Mouse (Mus musculus) MEL (cell line): ENCODE results near the gene Myh7. TPM values are rescaled to one million over a fixed set of nuclear protein-coding genes. Genes with fewer than 3 reads are reported as not detected.

ENCODE experiments used
- DNase-seq: peaks from one replicate; pipeline ENCODE4 v3.0.0; 2011; ENCODE audit warnings: low read depth, low spot score
- H3K27ac ChIP-seq: 2 replicates; pipeline ENCODE4 v1.5.1; 2012; ENCODE audit warnings: low read depth, mild to moderate bottlenecking, control low read depth, low read length, moderate library complexity; ENCODE audit not compliant: control insufficient read depth
- H3K27me3 ChIP-seq, 2 experiments: fragments of 150-350 bp in 1 of 2; sonication (generic) in 1 of 2; 2 replicates each; pipeline ENCODE4 v1.6.1; 2012; ENCODE audit warnings: low read length in 2 of 2, mild to moderate bottlenecking in 2 of 2, improper control_type of control experiment in 1 of 2, moderate library complexity in 1 of 2; ENCODE audit not compliant: insufficient read depth in 2 of 2, control insufficient read depth in 1 of 2
- H3K36me3 ChIP-seq, 2 experiments: 2 replicates each; pipeline ENCODE4 v1.6.1; 2012 to 2014; ENCODE audit warnings: low read length in 2 of 2, improper control_type of control experiment in 1 of 2, inconsistent platforms in 1 of 2, mild to moderate bottlenecking in 1 of 2; ENCODE audit not compliant: insufficient read depth in 2 of 2, control insufficient read depth in 1 of 2
- H3K4me1 ChIP-seq, 2 experiments: fragments of 150-350 bp in 1 of 2; sonication (generic) in 1 of 2; 2 replicates each; pipeline ENCODE4 v1.6.1; 2012; ENCODE audit warnings: low read length in 2 of 2, improper control_type of control experiment in 1 of 2, mild to moderate bottlenecking in 1 of 2; ENCODE audit not compliant: insufficient read depth in 2 of 2, control insufficient read depth in 1 of 2
- H3K4me3 ChIP-seq, 2 experiments: fragments of 150-350 bp in 1 of 2; sonication (generic) in 1 of 2; 2 replicates each; pipeline ENCODE4 v1.5.1; 2012; ENCODE audit warnings: low read depth in 2 of 2, low read length in 2 of 2, mild to moderate bottlenecking in 2 of 2, moderate library complexity in 2 of 2, control low read depth in 1 of 2, improper control_type of control experiment in 1 of 2; ENCODE audit not compliant: control insufficient read depth in 1 of 2, insufficient read depth in 1 of 2
- H3K79me2 ChIP-seq: 2 replicates; pipeline ENCODE4 v1.6.1; 2012; ENCODE audit warnings: mild to moderate bottlenecking, low read length, moderate library complexity; ENCODE audit not compliant: control insufficient read depth, poor library complexity, insufficient read depth
- H3K9ac ChIP-seq: 2 replicates; pipeline ENCODE4 v1.6.1; 2012; ENCODE audit warnings: low read depth, mild to moderate bottlenecking, control low read depth, low read length, moderate library complexity; ENCODE audit not compliant: control insufficient read depth, poor library complexity, severe bottlenecking
- H3K9me3 ChIP-seq: fragments of 150-350 bp; sonication (generic); replicated peaks from 2 replicates; pipeline ENCODE4 v1.6.1; 2012; ENCODE audit warnings: mild to moderate bottlenecking, low read length, improper control_type of control experiment, moderate library complexity; ENCODE audit not compliant: insufficient read depth
- CHD1 ChIP-seq: IDR thresholded peaks from 2 replicates; pipeline ENCODE4 v1.6.1; 2012; ENCODE audit warnings: low read depth, mild to moderate bottlenecking, inconsistent platforms, low read length, improper control_type of control experiment
- CTCF ChIP-seq, 3 experiments: IDR thresholded peaks in 2 of 3; conservative IDR thresholded peaks in 1 of 3; 2 replicates each; pipeline ENCODE4 v1.5.1; 2011 to 2012; ENCODE audit warnings: low read length in 3 of 3, low read depth in 2 of 3, mild to moderate bottlenecking in 2 of 3, improper control_type of control experiment in 1 of 3, inconsistent platforms in 1 of 3, mixed read lengths in 1 of 3, moderate library complexity in 1 of 3; ENCODE audit not compliant: control insufficient read depth in 1 of 3, insufficient read depth in 1 of 3, poor library complexity in 1 of 3, severe bottlenecking in 1 of 3
- ELF1 ChIP-seq: IDR thresholded peaks from 2 replicates; pipeline ENCODE4 v1.6.1; 2014; ENCODE audit warnings: low read depth, mild to moderate bottlenecking, inconsistent platforms, low read length, improper control_type of control experiment, moderate library complexity
- EP300 ChIP-seq, 2 experiments: IDR thresholded peaks; 2 replicates each; pipeline ENCODE4 v1.6.1; 2011; ENCODE audit warnings: improper control_type of control experiment in 2 of 2, low read length in 2 of 2, low read depth in 1 of 2, mild to moderate bottlenecking in 1 of 2
- ETS1 ChIP-seq: IDR thresholded peaks from 2 replicates; pipeline ENCODE4 v1.6.1; 2012; ENCODE audit warnings: low read depth, mild to moderate bottlenecking, inconsistent platforms, low read length, improper control_type of control experiment, moderate library complexity
- GABPA ChIP-seq: IDR thresholded peaks from 2 replicates; pipeline ENCODE4 v1.6.1; 2012; ENCODE audit warnings: low read depth, mild to moderate bottlenecking, inconsistent platforms, low read length, improper control_type of control experiment, moderate library complexity
- GATA1 ChIP-seq: IDR thresholded peaks from 2 replicates; pipeline ENCODE4 v1.6.1; 2011; ENCODE audit warnings: low read depth, low read length, improper control_type of control experiment
- HCFC1 ChIP-seq: IDR thresholded peaks from 2 replicates; pipeline ENCODE4 v1.6.1; 2012; ENCODE audit warnings: low read depth, mild to moderate bottlenecking, inconsistent platforms, low read length, improper control_type of control experiment, moderate library complexity
- JUND ChIP-seq: IDR thresholded peaks from 2 replicates; pipeline ENCODE4 v1.6.1; 2011; ENCODE audit warnings: low read depth, mild to moderate bottlenecking, improper control_type of control experiment, low read length
- MAFK ChIP-seq: IDR thresholded peaks from 2 replicates; pipeline ENCODE4 v1.6.1; 2011; ENCODE audit warnings: low read depth, mild to moderate bottlenecking, low read length, improper control_type of control experiment, borderline replicate concordance
- MAX ChIP-seq: IDR thresholded peaks from 2 replicates; pipeline ENCODE4 v1.6.1; 2011; ENCODE audit warnings: low read length, improper control_type of control experiment
- MAZ ChIP-seq: IDR thresholded peaks from 2 replicates; pipeline ENCODE4 v1.6.1; 2012; ENCODE audit warnings: low read depth, mild to moderate bottlenecking, inconsistent platforms, low read length, improper control_type of control experiment
- MEF2A ChIP-seq: IDR thresholded peaks from 2 replicates; pipeline ENCODE4 v1.6.1; 2014; ENCODE audit warnings: low read depth, mild to moderate bottlenecking, inconsistent platforms, low read length, improper control_type of control experiment; ENCODE audit not compliant: poor library complexity, insufficient replicate concordance, severe bottlenecking; ENCODE audit errors: extremely low read depth
- MXI1 ChIP-seq: IDR thresholded peaks from 2 replicates; pipeline ENCODE4 v1.6.1; 2011; ENCODE audit warnings: mild to moderate bottlenecking, low read depth, low read length, improper control_type of control experiment
- MYC ChIP-seq: IDR thresholded peaks from 2 replicates; pipeline ENCODE4 v1.6.1; 2011; ENCODE audit warnings: low read depth, mild to moderate bottlenecking, low read length, improper control_type of control experiment, moderate library complexity
- NELFE ChIP-seq: IDR thresholded peaks from 2 replicates; pipeline ENCODE4 v1.6.1; 2011; ENCODE audit warnings: low read depth, low read length, improper control_type of control experiment
- NRF1 ChIP-seq: IDR thresholded peaks from 2 replicates; pipeline ENCODE4 v1.6.1; 2014; ENCODE audit warnings: low read depth, mild to moderate bottlenecking, inconsistent platforms, low read length, improper control_type of control experiment, moderate library complexity; ENCODE audit not compliant: poor library complexity, insufficient read depth, severe bottlenecking
- POLR2A ChIP-seq, 2 experiments: IDR thresholded peaks; 2 replicates each; pipeline ENCODE4 v1.6.1; 2011 to 2012; ENCODE audit warnings: low read length in 2 of 2, mild to moderate bottlenecking in 2 of 2, control low read depth in 1 of 2, improper control_type of control experiment in 1 of 2, low read depth in 1 of 2, moderate library complexity in 1 of 2; ENCODE audit not compliant: control insufficient read depth in 1 of 2, insufficient read depth in 1 of 2, poor library complexity in 1 of 2
- RAD21 ChIP-seq: IDR thresholded peaks from 2 replicates; pipeline ENCODE4 v1.6.1; 2011; ENCODE audit warnings: mild to moderate bottlenecking, low read depth, low read length, improper control_type of control experiment
- RCOR1 ChIP-seq: IDR thresholded peaks from 2 replicates; pipeline ENCODE4 v1.6.1; 2012; ENCODE audit warnings: low read depth, mild to moderate bottlenecking, inconsistent platforms, low read length, improper control_type of control experiment
- USF1 ChIP-seq: IDR thresholded peaks from 2 replicates; pipeline ENCODE4 v1.6.1; 2014; ENCODE audit warnings: low read depth, mild to moderate bottlenecking, inconsistent platforms, low read length, improper control_type of control experiment, moderate library complexity
- USF2 ChIP-seq, 2 experiments: IDR thresholded peaks; 2 replicates each; pipeline ENCODE4 v1.6.1; 2011 to 2012; ENCODE audit warnings: improper control_type of control experiment in 2 of 2, low read length in 2 of 2, borderline replicate concordance in 1 of 2, inconsistent platforms in 1 of 2, low read depth in 1 of 2, mild to moderate bottlenecking in 1 of 2; ENCODE audit not compliant: insufficient read depth in 1 of 2
- ZC3H11A ChIP-seq: IDR thresholded peaks from 2 replicates; pipeline ENCODE4 v1.6.1; 2012; ENCODE audit warnings: low read depth, mild to moderate bottlenecking, inconsistent platforms, low read length, improper control_type of control experiment
- ZKSCAN1 ChIP-seq: IDR thresholded peaks from 2 replicates; pipeline ENCODE4 v1.6.1; 2012; ENCODE audit warnings: low read depth, mild to moderate bottlenecking, inconsistent platforms, low read length, improper control_type of control experiment, moderate library complexity
- ZNF384 ChIP-seq: IDR thresholded peaks from 2 replicates; pipeline ENCODE4 v1.6.1; 2012; ENCODE audit warnings: low read depth, mild to moderate bottlenecking, inconsistent platforms, low read length, improper control_type of control experiment
- polyA plus RNA-seq, 2 experiments: library from polyadenylated mRNA; stranded (reverse) in 1 of 2; unstranded in 1 of 2; fragments of >175 nt in 1 of 2; fragments of >200 nt in 1 of 2; gene quantifications; 2 replicates each; pipeline versions ENCODE4 v1.2.1 to v1.2.4; 2012; ENCODE audit warnings: low replicate concordance in 2 of 2, low read depth in 1 of 2; ENCODE audit not compliant: insufficient read length in 2 of 2, insufficient read depth in 1 of 2, missing spikeins in 1 of 2
- total RNA-seq: library from RNA; depleted of rRNA; stranded (reverse); fragments of 300-350 nt; gene quantifications from 2 replicates; pipeline ENCODE4 v1.2.3, GENCODE M21; 2012

Myh7 gene
- total and polyA plus RNA-seq, 3 experiments, result not detected

DNA sequence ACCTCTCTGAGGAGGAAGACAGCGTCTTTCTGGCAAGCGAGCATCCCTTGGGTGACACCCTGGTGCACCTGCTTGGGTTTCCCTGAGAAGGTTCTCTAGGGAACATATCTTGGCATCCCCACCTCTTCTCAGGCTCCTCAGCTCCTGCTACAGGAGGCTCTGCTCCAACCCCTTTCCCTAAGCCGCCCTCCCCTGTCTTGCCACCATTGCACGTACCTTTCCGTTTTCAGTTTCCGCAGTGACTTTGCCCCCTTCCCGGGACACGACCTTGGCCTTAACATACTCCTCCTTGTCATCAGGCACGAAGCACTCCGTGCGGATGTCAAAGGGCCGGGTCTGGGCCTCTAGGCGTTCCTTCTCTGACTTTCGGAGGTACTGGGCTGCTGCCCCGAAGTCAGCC lies 29.4 kb downstream of the Myh7 start:
- Histone ChIP-seq H3K79me2 (no peaks in the 10 kb centered on the region), H3K27me3 (peaks cover 0 to 7% of the 10 kb centered on the region in 2 experiments; a peak in 3 of 4 replicates), H3K4me1 (no peaks in the 10 kb centered on the region), H3K9ac (no peak overlapping the region), H3K27ac (no peak overlapping the region), H3K9me3 (no peaks in the 10 kb centered on the region), H3K36me3 (no peaks in the 10 kb centered on the region), H3K4me3 (no peak overlapping the region)
- TF ChIP-seq GABPA (no peak), MYC (no peak), HCFC1 (no peak), POLR2A (IDR thresholded peaks at IDR 0.05; ENCODE audit: control insufficient read depth in 1 of 2, insufficient read depth in 1 of 2, low read depth in 1 of 2, low read length in 2 of 2, poor library complexity in 1 of 2) (no peak), ELF1 (no peak), CTCF (IDR thresholded peaks at IDR 0.05 in 2 of 3, conservative IDR thresholded peaks at IDR 0.05 in 1 of 3; ENCODE audit: control insufficient read depth in 1 of 3, insufficient read depth in 1 of 3, low read depth in 2 of 3, low read length in 3 of 3, poor library complexity in 1 of 3, severe bottlenecking in 1 of 3) (no peak), EP300 (IDR thresholded peaks at IDR 0.05; ENCODE audit: low read depth in 1 of 2, low read length in 2 of 2) (no peak), NRF1 (no peak), ETS1 (no peak), CHD1 (no peak), MAZ (no peak), RAD21 (no peak), MEF2A (no peak)
- DNase-seq, result no peak

DNA sequence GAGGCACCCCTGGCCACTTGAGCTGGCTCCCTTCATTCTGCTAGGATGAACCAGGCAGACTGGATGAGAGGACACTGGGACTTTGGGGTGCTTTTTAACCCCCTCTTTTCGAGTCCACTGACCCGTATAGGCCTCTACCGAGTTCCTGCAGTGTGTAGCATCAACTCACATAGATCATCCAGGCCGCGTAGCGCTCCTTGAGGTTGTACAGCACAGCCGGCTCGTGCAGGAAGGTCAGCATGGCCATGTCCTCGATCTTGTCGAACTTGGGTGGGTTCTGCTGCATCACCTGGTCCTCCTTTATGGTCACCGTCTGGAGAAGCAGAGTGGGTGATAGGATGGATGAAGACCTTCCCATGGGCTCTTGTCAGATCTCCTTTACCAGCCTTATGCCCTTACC lies 30.7 kb downstream of the Myh7 start:
- H3K4me1 ChIP-seq, result no peaks in the 10 kb centered on the region
- no peak for DNase-seq
- no peak overlapping the region for H3K4me3 ChIP-seq
- no peak overlapping the region for H3K27ac ChIP-seq
- H3K9ac ChIP-seq, result no peak overlapping the region
- H3K36me3 ChIP-seq, result no peaks in the 10 kb centered on the region
- no peaks in the 10 kb centered on the region for H3K79me2 ChIP-seq
- H3K27me3 ChIP-seq, result peaks cover 0 to 5% of the 10 kb centered on the region in 2 experiments; a peak in 3 of 4 replicates
- TF ChIP-seq RAD21 (no peak), USF2 (IDR thresholded peaks at IDR 0.05; ENCODE audit: borderline replicate concordance in 1 of 2, insufficient read depth in 1 of 2, low read depth in 1 of 2, low read length in 2 of 2) (no peak), EP300 (IDR thresholded peaks at IDR 0.05; ENCODE audit: low read depth in 1 of 2, low read length in 2 of 2) (no peak), MAFK (no peak), JUND (no peak), NELFE (no peak), GABPA (no peak), MAX (no peak), ELF1 (no peak), CHD1 (no peak), ZKSCAN1 (no peak), GATA1 (no peak), RCOR1 (no peak), ZNF384 (no peak), MAZ (no peak), MXI1 (no peak), ZC3H11A (no peak), MEF2A (no peak), USF1 (no peak)
- no peaks in the 10 kb centered on the region for H3K9me3 ChIP-seq
